Mouse (Mus musculus) cerebellum, adult 2 months (tissue): ENCODE results near the gene Sec14l1. TPM values are rescaled to one million over a fixed set of nuclear protein-coding genes. Genes with fewer than 3 reads are reported as not detected.

Experiments
- DNase-seq, 2 experiments: peaks; one replicate each; pipeline ENCODE4 v3.0.0; 2021
- H3K27ac ChIP-seq: fragments of 200-500 bp; 2 replicates; pipeline ENCODE4 v1.5.1; 2012; ENCODE audit warnings: low read length, control low read depth, inconsistent platforms; ENCODE audit not compliant: insufficient read depth
- H3K27me3 ChIP-seq: fragments of 200-500 bp; 2 replicates; pipeline ENCODE4 v1.6.1; 2012; ENCODE audit warnings: inconsistent platforms, mild to moderate bottlenecking, low read length, moderate library complexity; ENCODE audit not compliant: control insufficient read depth, insufficient read depth
- H3K4me1 ChIP-seq: fragments of 200-500 bp; 2 replicates; pipeline ENCODE4 v1.6.1; 2011; ENCODE audit warnings: low read length; ENCODE audit not compliant: control insufficient read depth, insufficient read depth
- H3K4me3 ChIP-seq: fragments of 200-500 bp; replicated peaks from 2 replicates; pipeline ENCODE3; 2011; ENCODE audit warnings: mild to moderate bottlenecking, low read depth, low read length, control low read depth; ENCODE audit not compliant: insufficient read depth
- CTCF ChIP-seq: fragments of 200-500 bp; IDR thresholded peaks from 2 replicates; pipeline ENCODE4 v1.5.1; 2011; ENCODE audit warnings: low read depth, mild to moderate bottlenecking, control low read depth, low read length, moderate library complexity, borderline replicate concordance; ENCODE audit not compliant: insufficient read depth
- POLR2A ChIP-seq: fragments of 200-500 bp; IDR thresholded peaks from 2 replicates; pipeline ENCODE4 v1.6.1; 2011; ENCODE audit warnings: low read length, control low read depth, borderline replicate concordance; ENCODE audit not compliant: insufficient read depth
- WGBS: fragments of 180-500 bp; shearing (Covaris S2); methylation state at CpG from one replicate; pipeline ENCODE4 v1.1.7; 2018; 5-methylcytosine and 5-hydroxymethylcytosine counted together
- polyA plus RNA-seq: library from polyadenylated mRNA; depleted of rRNA; stranded (reverse); fragments of >200 nt; gene quantifications from 2 replicates; pipeline ENCODE4 v1.2.3, GENCODE M21; 2012

Gene Sec14l1
- polyA plus RNA-seq, 1 experiment: 124 TPM

DNA sequence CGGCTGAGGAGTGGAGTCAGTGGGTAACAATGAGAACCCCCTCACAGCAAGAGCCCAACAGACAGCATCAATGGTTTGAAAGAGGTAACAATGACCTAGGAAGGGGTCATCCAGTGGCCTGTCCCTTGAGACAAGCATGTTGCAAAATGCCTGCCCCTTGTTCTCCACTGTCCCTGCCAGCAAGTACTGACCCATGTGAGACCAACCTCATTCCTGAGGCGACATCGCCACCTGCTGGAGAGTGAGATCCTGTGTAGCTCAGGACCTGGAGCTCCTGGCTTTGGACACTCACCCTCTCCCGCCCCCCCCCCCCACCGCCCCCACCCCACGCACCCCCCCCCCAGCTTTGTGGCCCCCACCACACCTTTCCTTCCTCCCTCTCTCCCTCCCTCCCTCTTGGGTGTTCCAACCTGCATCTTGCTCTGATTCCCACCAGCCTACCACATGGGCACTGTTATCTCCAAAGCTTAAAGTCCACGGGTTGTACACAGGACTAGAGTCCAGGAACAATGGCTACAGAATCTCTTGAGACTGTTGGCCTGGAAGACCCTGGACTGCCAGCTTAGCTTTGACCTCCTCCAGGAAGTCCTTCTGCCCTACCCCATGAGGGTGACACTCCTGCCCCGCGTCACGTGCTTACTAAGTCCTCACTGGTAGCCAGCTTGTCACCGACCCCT, 62.5 kb downstream of the Sec14l1 start:
- peak; percentile 86 to 93 for DNase-seq
- WGBS: 45% methylated on average over 11 of the region's 11 CpGs
- H3K27ac ChIP-seq: no peak overlapping the region
- TF ChIP-seq CTCF (peak; percentile 99), POLR2A (no peak)
- no peaks in the 10 kb centered on the region for H3K27me3 ChIP-seq
- H3K4me1 ChIP-seq: peaks cover 3% of the 10 kb centered on the region; the same call in 1 of the 2 replicates
- no peak overlapping the region for H3K4me3 ChIP-seq

- Histone ChIP-seq H3K27ac (no peak overlapping the region), H3K27me3 (no peaks in the 10 kb centered on the region), H3K4me1 (peaks cover 3% of the 10 kb centered on the region; the same call in 1 of the 2 replicates), H3K4me3 (no peak overlapping the region)
- 82% methylated on average over 5 of the region's 5 CpGs for WGBS
- TF ChIP-seq POLR2A (no peak), CTCF (peak; percentile 43; the same call in 1 of the 2 replicates)
- no peak for DNase-seq
These were observed 64.9 kb downstream of the Sec14l1 start for GRCm38 (mm10) chr11:117179902-117180301.

- Histone ChIP-seq H3K27ac (no peak overlapping the region), H3K27me3 (no peaks in the 10 kb centered on the region), H3K4me3 (no peak overlapping the region), H3K4me1 (no peaks in the 10 kb centered on the region)
- no peak for DNase-seq
- no peak for TF ChIP-seq POLR2A
- no peak for TF ChIP-seq CTCF
- WGBS: 88% methylated on average over 3 of the region's 3 CpGs
These were observed 67.8 kb downstream of the Sec14l1 start for GRCm38 (mm10) chr11:117182808-117183207.

DNA sequence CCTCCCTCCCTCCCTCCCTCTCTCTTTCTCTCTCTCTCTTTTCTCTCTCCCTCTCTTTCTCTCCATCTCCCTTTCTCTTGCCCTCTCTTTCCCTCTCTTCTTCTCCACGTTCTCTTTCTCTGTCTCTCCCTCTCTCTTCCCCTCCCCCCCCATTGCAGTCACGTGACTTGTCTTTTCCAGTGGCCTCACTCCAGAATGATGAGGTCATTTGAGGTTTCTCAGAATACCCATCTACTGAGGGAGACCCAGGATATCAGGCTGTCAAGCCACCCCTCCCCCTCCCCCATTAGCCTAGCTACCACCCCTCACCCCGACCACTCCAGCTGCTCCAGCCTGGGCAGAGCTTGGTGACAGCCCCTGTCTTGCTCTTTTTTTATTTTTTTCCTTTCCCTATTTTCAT, 68.3 kb downstream of the Sec14l1 start:
- WGBS: 69% methylated on average over 3 of the region's 3 CpGs
- Histone ChIP-seq H3K4me3 (no peak overlapping the region), H3K4me1 (no peaks in the 10 kb centered on the region), H3K27ac (no peak overlapping the region), H3K27me3 (no peaks in the 10 kb centered on the region)
- TF ChIP-seq POLR2A: no peak
- no peak for TF ChIP-seq CTCF
- DNase-seq: no peak

DNA sequence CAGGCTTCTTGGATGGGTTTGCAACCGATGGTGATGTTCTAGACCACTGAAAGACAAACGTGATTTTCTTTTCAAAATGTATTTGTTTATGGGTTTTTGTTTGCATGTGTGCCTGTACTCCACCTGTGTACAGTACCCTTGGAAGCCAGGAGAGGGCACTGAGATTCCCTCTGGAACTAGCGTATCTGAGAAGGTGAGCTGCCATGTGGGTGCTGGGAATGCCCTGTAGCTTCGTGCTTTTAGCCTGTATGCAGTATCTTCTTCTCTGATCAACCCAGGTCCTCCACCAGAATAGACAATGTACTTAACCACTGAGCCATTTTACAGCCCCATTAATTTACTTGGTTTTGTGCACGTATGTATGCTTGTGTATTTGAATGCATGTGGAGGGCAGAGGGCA, 68.9 kb downstream of the Sec14l1 start:
- no peak overlapping the region for H3K27ac ChIP-seq
- H3K4me3 ChIP-seq: no peak overlapping the region
- TF ChIP-seq POLR2A: no peak
- TF ChIP-seq CTCF: no peak
- H3K4me1 ChIP-seq: no peaks in the 10 kb centered on the region
- no peaks in the 10 kb centered on the region for H3K27me3 ChIP-seq
- DNase-seq: no peak
- WGBS: 83% methylated on average over 5 of the region's 5 CpGs

DNA sequence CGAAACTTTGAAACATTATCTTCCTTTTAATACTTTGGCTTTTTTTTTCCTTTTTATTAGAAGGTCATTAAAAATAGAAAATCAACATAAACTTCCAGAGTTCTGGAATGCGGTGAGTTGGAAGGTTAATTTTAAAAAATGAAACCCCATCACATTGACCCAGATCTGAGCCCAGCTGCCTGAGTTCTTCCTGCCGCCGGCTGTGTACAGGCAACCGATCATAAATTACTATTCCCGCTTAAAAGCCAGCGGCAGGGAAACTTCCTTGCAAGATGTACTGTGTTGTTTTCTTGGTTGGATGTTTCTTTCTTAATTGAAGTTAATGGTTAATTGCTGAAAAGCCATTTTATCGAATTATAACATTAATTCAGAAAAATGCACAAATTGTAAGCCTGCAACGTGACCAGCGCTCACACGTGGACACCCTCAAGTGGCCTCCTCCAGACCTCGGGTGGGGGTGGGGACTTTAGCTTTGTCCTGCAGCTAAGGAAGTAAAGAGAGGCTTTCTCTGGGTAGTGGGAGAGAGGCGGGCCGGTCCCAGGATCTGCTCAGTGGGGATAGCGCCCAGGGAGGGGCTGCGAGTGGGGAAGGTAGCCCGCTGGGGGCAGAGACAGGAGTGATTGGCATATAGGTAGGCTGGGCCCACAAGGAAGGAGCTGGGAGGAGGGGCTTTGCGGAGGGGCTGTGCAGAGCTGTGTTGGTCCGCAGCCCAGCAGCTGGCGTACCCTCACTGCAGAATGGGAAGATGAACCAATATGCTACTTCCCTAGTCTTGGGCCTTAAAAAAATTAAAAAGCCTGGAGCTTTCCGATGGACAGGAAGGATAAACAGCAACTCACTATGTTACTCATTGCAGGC, 70.3 kb downstream of the Sec14l1 start:
- no peak for DNase-seq
- H3K4me3 ChIP-seq: no peak overlapping the region
- 71% methylated on average over 21 of the region's 21 CpGs for WGBS
- H3K4me1 ChIP-seq: no peaks in the 10 kb centered on the region
- H3K27me3 ChIP-seq: no peaks in the 10 kb centered on the region
- H3K27ac ChIP-seq: no peak overlapping the region
- no peak for TF ChIP-seq CTCF
- no peak for TF ChIP-seq POLR2A

DNA sequence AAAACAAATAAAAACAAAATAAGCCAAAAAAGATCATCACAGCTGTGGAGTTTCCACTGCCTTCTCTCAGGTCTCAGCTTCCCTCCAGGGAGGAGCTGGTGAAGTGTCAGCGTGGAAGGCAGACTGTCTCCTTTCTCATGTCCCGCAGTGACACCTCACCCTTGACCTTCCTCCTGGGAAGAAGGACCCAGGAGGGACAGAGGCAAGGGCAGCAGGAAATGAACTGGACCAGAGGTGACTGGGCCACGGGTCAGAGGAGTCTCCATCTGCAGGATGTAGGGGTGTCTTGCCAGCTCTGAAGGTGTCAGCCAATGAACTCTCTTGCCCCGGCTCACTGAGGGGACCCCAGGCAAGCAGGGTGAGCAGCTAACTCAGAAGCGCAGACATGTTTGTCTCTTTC, 76.6 kb downstream of the Sec14l1 start:
- H3K4me1 ChIP-seq: no peaks in the 10 kb centered on the region
- H3K4me3 ChIP-seq: no peak overlapping the region
- no peaks in the 10 kb centered on the region for H3K27me3 ChIP-seq

DNA sequence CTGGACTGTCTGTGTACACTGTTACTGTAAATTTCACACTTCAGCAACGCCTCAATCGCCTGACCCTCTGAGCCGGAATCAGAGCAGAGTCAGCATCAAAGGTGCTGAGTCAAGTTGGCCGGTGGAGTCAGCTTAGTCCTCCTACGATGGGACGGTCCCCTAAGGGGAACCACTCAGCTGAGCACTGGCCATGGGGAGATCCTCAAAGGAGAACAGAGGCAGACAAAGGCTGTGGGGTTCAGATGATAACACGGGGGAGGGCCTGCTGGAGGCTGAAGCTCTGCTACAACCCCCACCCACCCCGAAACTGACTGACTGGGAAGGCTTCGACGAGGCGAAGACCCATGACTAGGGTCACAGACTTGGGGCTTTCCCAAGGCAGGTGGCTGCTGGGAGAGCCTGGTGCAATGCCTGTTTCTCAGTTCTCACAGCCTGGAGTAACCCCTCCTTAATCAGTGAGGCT, 79.5 kb downstream of the Sec14l1 start:
- Histone ChIP-seq H3K4me1 (no peaks in the 10 kb centered on the region), H3K4me3 (no peak overlapping the region), H3K27me3 (no peaks in the 10 kb centered on the region; the same call in 1 of the 2 replicates), H3K27ac (no peak overlapping the region)
- TF ChIP-seq CTCF (no peak), POLR2A (no peak)
- DNase-seq: no peak
- 68% methylated on average over 11 of the region's 11 CpGs for WGBS

More for the DNA sequence above, 76.6 kb downstream of the Sec14l1 start:
- H3K27ac ChIP-seq: no peak overlapping the region
- TF ChIP-seq POLR2A (no peak), CTCF (no peak)
- DNase-seq: no peak
- 76% methylated on average over 5 of the region's 5 CpGs for WGBS
